Mouse (Mus musculus) left cerebral cortex, adult 11 months (tissue): ENCODE data around the gene Tent2.

Source experiments
- DNase-seq: peaks from one replicate; pipeline ENCODE4 v3.0.0; 2022; ENCODE audit warnings: low spot score

Tent2 gene

DNA sequence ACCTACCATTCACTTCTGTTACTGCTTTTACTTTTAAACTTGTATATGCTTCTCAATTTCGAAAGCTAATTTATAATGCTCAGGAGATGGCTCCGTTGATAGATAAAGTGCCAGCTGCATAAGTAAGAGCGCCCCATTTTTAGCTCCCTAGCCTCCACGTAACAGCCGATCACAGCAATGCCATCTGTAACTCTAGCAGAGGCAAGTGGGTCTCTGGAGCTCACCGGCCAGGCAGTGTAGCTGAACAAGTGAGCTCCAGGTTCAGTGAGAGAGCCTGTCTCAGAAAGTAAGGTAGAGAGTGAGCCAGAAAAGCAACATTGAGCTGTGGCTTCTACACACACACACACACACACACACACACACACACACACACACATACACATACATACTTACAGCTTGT is 51.0 kb downstream of the Tent2 start:
- no peak for DNase-seq

DNA sequence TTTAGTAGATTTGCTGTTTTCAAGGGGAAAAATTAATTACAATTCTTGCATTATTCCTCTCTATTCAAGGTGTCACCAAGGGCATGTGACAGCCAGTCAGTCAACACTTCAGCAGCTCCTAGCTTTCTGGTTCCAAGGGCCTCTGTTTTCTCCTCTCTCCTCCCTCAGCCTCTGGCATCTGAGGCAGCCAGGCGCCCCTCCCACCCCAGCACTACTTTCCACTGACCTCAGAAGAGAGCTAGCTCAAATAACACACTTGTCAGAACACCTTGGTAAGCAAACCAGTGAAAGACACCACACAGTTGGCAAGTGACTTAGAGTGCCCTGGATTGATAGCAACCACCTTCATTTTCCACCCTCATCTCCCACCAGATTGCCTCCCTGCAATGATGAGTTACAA is 54.1 kb downstream of the Tent2 start:
- DNase-seq, result no peak

DNA sequence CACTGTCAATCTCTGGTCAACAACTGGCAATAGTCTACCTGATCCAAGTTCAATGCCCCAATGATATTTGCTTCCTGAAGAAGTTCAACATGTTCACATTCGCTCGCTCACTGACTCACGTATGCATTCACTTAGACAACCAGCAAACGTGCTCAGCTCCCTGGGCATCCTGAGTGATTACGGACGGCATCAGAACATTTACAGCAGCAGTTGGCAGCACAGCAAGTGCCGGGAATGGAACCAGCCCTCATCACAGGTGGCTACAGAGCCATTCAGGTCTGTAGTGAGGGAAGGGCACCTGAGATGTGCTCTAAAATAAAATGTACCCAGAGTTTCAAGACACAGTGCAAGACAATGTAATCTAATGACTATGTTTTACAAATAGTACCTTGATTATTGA is 55.1 kb downstream of the Tent2 start:
- no peak for DNase-seq

DNA sequence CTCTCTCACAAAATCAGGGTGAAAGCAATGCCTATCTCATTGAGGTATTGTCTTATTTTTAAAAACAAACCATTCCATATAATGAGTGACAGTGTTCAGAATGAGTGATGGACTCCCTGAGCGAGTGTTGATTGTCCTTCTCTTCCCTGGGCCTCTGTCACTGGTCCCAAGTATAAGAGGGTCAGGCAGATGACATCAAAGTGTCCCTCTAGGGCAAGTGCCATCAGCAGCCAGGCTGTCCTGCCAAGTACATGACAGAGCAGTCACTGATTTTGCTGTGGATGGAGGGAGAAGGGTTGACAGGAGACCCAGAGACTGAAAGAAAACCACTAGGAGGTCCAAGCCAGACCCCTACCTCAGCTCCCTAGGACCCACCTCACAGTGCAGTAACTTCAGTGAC is 55.9 kb downstream of the Tent2 start:
- no peak for DNase-seq

DNA sequence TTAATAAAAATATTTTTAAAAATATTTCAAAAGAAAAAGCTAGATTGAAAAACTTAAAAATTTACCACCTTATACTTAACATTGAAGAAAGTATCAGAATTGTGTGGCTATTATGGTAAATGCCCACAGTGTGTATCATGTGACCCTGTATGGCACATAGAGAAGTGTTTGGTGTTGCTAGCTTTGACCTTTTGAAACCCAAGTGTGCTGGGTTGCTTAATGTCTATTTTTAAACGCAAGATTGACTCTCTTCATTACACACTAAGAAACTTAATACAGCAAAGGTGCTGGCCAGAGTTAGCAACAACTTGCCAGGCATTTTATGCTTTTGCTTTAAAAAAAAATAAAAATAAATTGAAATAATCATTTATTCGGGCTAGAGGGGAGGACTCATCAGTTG is 56.7 kb downstream of the Tent2 start:
- no peak for DNase-seq

DNA sequence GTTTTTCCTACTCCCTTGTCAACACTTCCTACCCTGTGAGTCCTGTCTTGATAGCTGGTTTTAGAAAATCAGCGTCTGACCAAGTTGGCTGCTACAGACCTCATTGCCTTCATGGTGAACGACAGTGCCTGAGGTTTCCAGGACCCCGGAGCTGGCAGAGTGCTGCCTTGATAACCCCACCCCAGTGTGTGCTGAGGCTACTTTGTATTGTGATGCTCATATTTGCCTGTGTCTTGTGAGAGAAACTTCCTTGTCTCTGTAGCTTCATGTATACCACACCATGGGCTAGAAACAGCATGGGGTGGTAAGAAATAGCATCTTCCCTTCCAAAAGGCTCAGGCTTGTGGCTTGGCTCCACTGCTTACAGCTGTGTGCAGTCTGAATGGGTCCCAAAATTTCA is 61.5 kb downstream of the Tent2 start:
- no peak for DNase-seq

DNA sequence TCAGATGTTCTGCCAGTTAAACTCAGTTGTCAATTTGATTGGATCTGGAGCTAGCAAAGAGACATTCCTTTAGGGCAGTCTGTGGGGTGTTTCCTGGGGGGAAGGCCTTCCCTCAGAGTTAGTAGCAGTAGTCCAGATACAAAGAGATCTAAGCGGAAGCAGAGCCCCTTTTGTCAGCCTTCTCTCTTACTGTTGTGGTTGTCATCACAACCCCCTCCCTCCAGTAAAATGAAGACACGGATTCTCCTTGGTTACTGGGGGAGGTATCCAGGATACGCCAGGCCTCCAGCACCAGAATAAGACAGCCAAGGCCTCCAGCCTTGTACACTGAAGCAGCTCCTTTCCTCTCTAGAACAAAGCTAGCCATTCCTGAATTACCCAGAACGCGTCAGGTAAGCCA is 63.2 kb downstream of the Tent2 start:
- DNase-seq, result no peak

DNA sequence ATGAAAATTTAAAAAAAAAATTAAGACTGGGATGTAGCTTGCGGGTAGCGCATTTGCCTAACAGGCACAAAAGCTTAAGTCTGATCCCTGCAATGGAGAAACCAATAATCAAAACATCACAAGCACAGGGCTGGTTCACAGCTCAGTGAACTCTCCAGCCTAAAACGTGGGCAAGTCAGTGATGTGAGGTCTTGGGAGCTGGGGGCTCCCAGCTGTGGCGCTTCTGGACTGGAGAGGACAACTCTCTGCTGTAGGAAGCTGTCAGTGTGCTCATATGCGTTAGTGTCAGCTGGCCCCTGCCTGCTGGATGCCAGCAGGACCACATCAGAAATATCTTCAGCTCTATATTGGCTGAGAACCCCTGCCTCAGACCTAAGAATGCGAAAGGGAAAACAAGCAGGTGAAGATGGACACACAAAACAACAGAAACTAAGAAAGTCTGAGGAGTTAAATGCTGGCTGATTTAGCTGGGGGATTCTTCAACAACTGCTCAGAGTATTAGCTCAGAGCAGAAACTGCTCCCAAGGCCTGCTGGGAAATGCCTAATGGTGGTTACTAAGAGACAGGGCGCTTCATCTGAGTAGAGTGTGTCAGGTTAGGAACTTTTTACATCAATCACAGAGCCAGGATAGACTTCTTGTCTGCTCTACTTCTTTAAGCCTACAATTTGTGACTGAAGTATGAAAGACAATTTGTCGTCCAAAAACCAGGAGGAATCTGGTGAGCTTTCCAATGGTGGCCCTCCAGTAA is 63.9 kb downstream of the Tent2 start:
- no peak for DNase-seq

DNA sequence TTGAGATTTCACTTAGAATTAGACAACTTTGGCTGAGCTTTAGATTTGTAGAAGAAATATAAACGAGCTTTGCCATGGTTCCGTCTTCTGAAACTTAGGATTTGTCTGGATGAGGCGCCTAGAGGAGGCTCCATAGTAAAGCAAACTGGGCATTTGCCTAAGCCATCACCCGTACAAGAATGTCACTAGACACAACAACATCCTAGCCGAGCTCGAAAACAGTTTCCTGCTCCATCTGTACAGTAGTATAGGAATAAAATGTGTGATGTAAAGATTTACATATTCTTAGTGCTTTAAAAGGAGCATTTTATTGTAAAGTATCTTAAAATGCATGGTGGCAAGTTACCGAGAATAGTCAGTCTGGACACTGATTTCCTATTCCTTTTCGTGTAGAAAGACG is 69.9 kb downstream of the Tent2 start:
- no peak for DNase-seq

DNA sequence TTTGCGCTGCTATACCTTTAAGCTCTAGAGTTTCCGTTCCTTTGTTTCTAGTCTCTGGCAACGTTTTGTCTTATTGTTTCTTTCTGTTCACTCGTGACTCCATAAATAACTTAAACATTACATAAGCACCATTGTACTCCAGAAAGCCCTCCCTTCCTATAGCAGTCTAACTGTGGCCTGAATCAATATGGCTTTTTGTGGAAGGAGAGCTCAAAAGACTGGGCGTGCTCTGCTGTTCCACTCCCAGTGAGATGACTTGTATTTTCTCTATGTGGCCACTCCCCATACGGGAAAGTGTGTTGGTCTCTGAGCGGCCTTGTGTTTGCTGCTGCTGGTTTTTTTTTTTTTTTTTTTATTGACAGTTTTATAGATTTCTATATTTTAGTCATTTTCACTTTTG is 74.9 kb downstream of the Tent2 start:
- DNase-seq, result no peak

DNA sequence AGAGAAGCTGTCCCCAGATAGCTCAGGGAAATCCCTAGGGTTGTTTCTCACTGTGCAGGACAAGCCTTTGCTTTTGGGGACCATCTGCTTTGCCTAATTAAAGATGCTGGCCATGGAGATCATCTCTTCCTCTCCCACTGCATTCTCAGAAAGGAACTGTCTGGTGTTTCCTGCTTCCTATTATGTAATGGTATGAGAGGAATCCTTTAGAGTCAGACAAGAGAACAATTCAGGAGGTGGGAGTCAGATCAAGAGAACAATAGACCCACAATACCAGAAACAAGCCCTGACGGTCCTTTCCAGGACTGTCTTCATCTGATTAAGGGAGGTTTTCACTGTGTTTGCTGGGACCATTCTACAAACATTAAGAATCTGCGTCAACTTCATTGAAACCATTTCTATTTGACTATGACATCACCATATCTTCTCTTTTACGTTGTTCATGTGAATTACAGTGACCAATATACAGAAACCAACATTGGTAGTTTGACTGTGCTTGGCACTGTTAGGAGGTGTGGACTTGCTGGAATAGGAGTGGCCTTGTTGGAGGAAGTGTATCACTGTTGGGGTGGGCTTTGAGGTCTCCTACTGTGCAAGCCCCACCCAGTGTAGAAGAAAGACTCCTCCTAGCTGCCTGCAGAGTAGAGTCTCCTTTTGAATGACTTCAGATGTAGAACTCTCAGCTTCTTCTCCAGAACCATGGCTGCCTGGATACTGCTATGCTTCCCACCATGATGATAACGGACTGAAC is 89.7 kb downstream of the Tent2 start:
- no peak for DNase-seq

DNA sequence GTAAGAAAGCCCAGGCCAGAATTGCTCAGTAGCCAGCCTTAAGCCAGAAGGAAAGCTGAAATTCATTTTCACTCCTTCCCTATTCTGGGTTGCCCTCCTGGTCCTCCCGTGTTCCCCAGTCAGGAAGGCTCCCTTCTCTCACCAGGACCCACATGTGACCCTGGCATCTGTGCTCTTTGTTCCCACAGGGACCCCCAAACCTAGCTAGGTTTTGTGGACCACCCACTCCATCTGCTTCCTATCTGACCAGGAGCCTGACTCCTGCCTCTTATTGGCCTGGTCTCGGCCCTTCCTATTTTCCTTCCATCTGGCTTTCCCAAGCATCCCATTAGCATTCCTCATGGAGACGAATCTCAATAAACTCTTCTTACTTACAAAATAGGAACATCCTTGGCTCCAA is 93.6 kb downstream of the Tent2 start:
- DNase-seq, result no peak

DNA sequence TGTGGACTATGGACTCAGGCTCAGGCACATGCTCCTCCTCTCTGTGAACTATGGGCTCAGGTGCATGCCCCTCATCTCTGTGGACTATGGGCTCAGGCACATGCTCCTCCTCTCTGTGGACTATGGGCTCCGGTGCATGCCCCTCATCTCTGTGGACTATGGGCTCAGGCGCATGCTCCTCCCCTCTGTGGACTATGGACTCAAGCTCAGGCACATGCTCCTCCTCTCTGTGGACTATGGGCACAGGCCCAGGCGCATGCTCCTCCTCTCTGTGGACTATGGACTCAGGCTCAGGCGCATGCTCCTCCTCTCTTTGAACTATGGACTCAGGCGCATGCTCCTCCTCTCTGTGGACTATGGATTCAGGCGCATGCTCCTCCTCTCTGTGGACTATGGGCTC is 95.5 kb downstream of the Tent2 start:
- DNase-seq, result no peak
